Mouse (Mus musculus): ENCODE measurements around the gene Sppl3. TPM values are rescaled to one million over a fixed set of nuclear protein-coding genes. Genes with fewer than 3 reads are reported as not detected.
A peak's percentile ranks its signal among the peaks of the same experiment; 100 is the strongest.

Gene Sppl3
- polyA plus RNA-seq, 1 experiment from 2014 or later: 43.6 TPM

GRCm38 (mm10) chr5:115111156-115111555 is 100.2 kb downstream of the Sppl3 start:
- H3K4me3 ChIP-seq (ENCODE audit: low read depth, low read length): no peak overlapping the region
- no peak overlapping the region for H3K4me2 ChIP-seq (ENCODE audit: low read depth, low read length)
- H3K9me3 ChIP-seq (replicated peaks; ENCODE audit: control insufficient read depth, low read length): no peaks in the 10 kb centered on the region
- H3K4me1 ChIP-seq (ENCODE audit: control insufficient read depth, insufficient read depth, low read length): no peaks in the 10 kb centered on the region
- no peak overlapping the region for H3K9ac ChIP-seq (replicated peaks; ENCODE audit: low read length)
- H3K27ac ChIP-seq (replicated peaks; ENCODE audit: low read depth, low read length): no peak overlapping the region
- whole genome bisulfite sequencing: 93% methylated on average over 8 of the region's 8 CpGs
- ATAC-seq (replicated peaks; ENCODE audit: insufficient number of reproducible peaks, low FRiP score, low TSS enrichment, low read depth): no peak
- DNase-seq (ENCODE audit: low spot score): no peak
- no peaks in the 10 kb centered on the region for H3K27me3 ChIP-seq (ENCODE audit: control insufficient read depth, insufficient read depth, low read length)
- no peaks in the 10 kb centered on the region; the same call in 1 of the 2 replicates for H3K36me3 ChIP-seq (replicated peaks; ENCODE audit: control insufficient read depth, insufficient read depth, low read depth, low read length)

DNA sequence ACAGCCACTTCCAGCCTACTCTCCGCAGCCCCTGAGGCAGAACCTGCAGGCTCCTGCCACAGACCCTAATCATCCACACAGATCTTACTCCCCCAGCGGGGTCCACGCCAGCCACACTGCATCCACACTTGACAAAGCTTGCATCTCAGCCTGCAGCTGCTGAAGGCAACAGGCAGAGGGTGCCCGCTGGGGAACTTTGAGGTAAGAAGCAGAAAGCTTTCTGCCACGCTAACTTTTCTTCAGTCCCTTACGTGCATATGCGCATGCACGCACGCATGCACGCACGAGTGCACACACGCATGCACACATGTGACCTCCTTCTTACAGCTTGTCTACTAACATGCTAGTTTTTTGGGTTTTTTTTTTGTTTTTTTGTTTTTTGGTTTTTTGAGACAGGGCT is 102.3 kb downstream of the Sppl3 start:
- Histone ChIP-seq H3K4me3 (ENCODE audit: low read depth, low read length) (no peak overlapping the region), H3K36me3 (replicated peaks; ENCODE audit: control insufficient read depth, insufficient read depth, low read depth, low read length) (peaks cover 3% of the 10 kb centered on the region), H3K4me2 (ENCODE audit: low read depth, low read length) (no peak overlapping the region), H3K4me1 (ENCODE audit: control insufficient read depth, insufficient read depth, low read length) (no peaks in the 10 kb centered on the region), H3K9ac (replicated peaks; ENCODE audit: low read length) (no peak overlapping the region), H3K9me3 (replicated peaks; ENCODE audit: control insufficient read depth, low read length) (no peaks in the 10 kb centered on the region), H3K27me3 (ENCODE audit: control insufficient read depth, insufficient read depth, low read length) (no peaks in the 10 kb centered on the region), H3K27ac (replicated peaks; ENCODE audit: low read depth, low read length) (no peak overlapping the region)
- no peak for ATAC-seq (replicated peaks; ENCODE audit: insufficient number of reproducible peaks, low FRiP score, low TSS enrichment, low read depth)
- 94% methylated on average over 12 of the region's 12 CpGs for WGBS
- no peak for DNase-seq (ENCODE audit: low spot score)

DNA sequence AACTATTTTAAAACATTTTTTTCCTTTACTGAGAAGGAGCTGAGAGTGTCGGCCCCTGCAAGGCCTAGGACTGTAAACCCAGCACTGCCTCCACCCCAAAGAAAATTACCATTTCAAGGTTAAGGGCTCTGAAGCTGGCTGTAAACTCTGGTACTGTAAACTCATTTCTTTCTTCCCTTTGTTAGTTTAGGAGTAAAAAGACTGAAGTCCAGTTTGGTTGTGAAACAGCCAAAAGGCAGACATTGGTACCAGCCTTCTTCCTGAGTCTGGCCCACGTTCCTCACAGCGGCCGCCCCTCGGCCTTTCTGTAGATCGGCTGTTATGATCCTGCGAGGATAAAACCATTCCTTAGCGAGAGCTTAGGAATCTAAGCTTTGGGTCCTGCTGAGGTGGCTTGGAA is 103.6 kb downstream of the Sppl3 start:
- Histone ChIP-seq H3K4me1 (ENCODE audit: control insufficient read depth, insufficient read depth, low read length) (no peaks in the 10 kb centered on the region), H3K4me2 (ENCODE audit: low read depth, low read length) (no peak overlapping the region), H3K27ac (replicated peaks; ENCODE audit: low read depth, low read length) (no peak overlapping the region), H3K27me3 (ENCODE audit: control insufficient read depth, insufficient read depth, low read length) (no peaks in the 10 kb centered on the region), H3K36me3 (replicated peaks; ENCODE audit: control insufficient read depth, insufficient read depth, low read depth, low read length) (peaks cover 3% of the 10 kb centered on the region), H3K9me3 (replicated peaks; ENCODE audit: control insufficient read depth, low read length) (no peaks in the 10 kb centered on the region), H3K9ac (replicated peaks; ENCODE audit: low read length) (no peak overlapping the region), H3K4me3 (ENCODE audit: low read depth, low read length) (no peak overlapping the region)
- no peak for DNase-seq (ENCODE audit: low spot score)
- no peak for ATAC-seq (replicated peaks; ENCODE audit: insufficient number of reproducible peaks, low FRiP score, low TSS enrichment, low read depth)
- 95% methylated on average over 8 of the region's 8 CpGs for WGBS

DNA sequence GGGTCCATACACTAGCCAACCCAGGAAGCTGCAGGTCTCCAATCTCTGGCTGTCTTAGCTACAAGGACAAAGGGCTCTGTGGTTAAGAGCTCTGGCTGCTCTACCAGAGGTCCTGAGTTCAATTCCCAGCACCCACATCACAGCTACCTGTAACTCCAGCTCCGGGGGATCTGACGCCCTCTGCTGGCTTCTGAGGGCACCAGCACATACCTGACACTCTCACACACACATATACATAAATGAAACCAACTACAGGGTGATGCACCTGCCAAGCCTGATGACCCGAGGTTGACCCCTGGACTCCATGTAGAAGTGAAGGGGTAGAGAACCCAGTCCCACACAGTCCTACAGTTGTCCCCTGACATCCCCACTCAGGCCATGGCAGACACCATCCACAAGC is 105.5 kb downstream of the Sppl3 start:
- no peak overlapping the region for H3K4me3 ChIP-seq (ENCODE audit: low read depth, low read length)
- H3K27me3 ChIP-seq (ENCODE audit: control insufficient read depth, insufficient read depth, low read length): no peaks in the 10 kb centered on the region
- peaks cover 3% of the 10 kb centered on the region for H3K36me3 ChIP-seq (replicated peaks; ENCODE audit: control insufficient read depth, insufficient read depth, low read depth, low read length)
- H3K9ac ChIP-seq (replicated peaks; ENCODE audit: low read length): no peak overlapping the region
- ATAC-seq (replicated peaks; ENCODE audit: insufficient number of reproducible peaks, low FRiP score, low TSS enrichment, low read depth) (no peak; the same call in 1 of the 2 replicates), DNase-seq (ENCODE audit: low spot score) (no peak)
- no peak overlapping the region for H3K4me2 ChIP-seq (ENCODE audit: low read depth, low read length)
- H3K9me3 ChIP-seq (replicated peaks; ENCODE audit: control insufficient read depth, low read length): no peaks in the 10 kb centered on the region
- 88% methylated on average over 3 of the region's 3 CpGs for WGBS
- H3K4me1 ChIP-seq (ENCODE audit: control insufficient read depth, insufficient read depth, low read length): no peaks in the 10 kb centered on the region
- H3K27ac ChIP-seq (replicated peaks; ENCODE audit: low read depth, low read length): no peak overlapping the region

DNA sequence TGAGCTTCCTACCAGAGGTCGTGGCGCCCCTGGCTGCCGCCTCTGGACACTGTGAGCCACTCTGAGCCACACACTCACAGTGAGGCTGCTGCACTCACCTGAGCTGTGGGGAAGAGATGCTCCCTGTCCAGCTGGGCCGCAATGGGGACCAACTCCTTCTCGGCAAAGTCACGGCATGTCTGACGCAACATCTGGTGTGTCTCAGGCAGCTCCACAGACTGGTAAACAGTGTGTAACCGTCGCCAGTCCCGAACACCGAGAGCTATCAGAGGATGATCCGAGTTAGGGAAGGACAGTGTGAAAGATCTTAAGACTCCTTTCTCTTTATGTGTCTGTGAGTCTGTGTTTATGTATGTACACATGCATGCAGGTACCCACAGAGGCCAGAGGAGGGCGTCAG is 106.5 kb downstream of the Sppl3 start:
- no peak for ATAC-seq (replicated peaks; ENCODE audit: insufficient number of reproducible peaks, low FRiP score, low TSS enrichment, low read depth)
- peaks cover 3% of the 10 kb centered on the region for H3K36me3 ChIP-seq (replicated peaks; ENCODE audit: control insufficient read depth, insufficient read depth, low read depth, low read length)

GRCm38 (mm10) chr5:115118961-115119570 is 108.1 kb downstream of the Sppl3 start, which contains the start of gene Acads:
Acads (minus strand) TSS chr5:115119346.
- under 1% methylated on average over 39 of the region's 39 CpGs for WGBS
- H3K4me3 ChIP-seq (ENCODE audit: low read depth, low read length): peak within 1 kb of the TSS; percentile 84
- H3K9me3 ChIP-seq (replicated peaks; ENCODE audit: control insufficient read depth, low read length): no peaks in the 10 kb centered on the region
- ATAC-seq (replicated peaks; ENCODE audit: insufficient number of reproducible peaks, low FRiP score, low TSS enrichment, low read depth): peak; percentile 68
- peak within 1 kb of the TSS; percentile 82 for H3K4me2 ChIP-seq (ENCODE audit: low read depth, low read length)
- peaks cover 3% of the 10 kb centered on the region for H3K36me3 ChIP-seq (replicated peaks; ENCODE audit: control insufficient read depth, insufficient read depth, low read depth, low read length)
- no peaks in the 10 kb centered on the region for H3K4me1 ChIP-seq (ENCODE audit: control insufficient read depth, insufficient read depth, low read length)
- peak within 1 kb of the TSS; percentile 91 for H3K9ac ChIP-seq (replicated peaks; ENCODE audit: low read length)
- no peaks in the 10 kb centered on the region for H3K27me3 ChIP-seq (ENCODE audit: control insufficient read depth, insufficient read depth, low read length)
- peak within 1 kb of the TSS; percentile 38; the same call in 1 of the 2 replicates for H3K27ac ChIP-seq (replicated peaks; ENCODE audit: low read depth, low read length)
- peak; percentile 89 for DNase-seq (ENCODE audit: low spot score)

More for the DNA sequence above, 106.5 kb downstream of the Sppl3 start:
- Histone ChIP-seq H3K4me1 (ENCODE audit: control insufficient read depth, insufficient read depth, low read length) (no peaks in the 10 kb centered on the region), H3K4me2 (ENCODE audit: low read depth, low read length) (no peak overlapping the region), H3K27me3 (ENCODE audit: control insufficient read depth, insufficient read depth, low read length) (no peaks in the 10 kb centered on the region), H3K4me3 (ENCODE audit: low read depth, low read length) (no peak overlapping the region), H3K9ac (replicated peaks; ENCODE audit: low read length) (no peak overlapping the region), H3K27ac (replicated peaks; ENCODE audit: low read depth, low read length) (no peak overlapping the region), H3K9me3 (replicated peaks; ENCODE audit: control insufficient read depth, low read length) (no peaks in the 10 kb centered on the region)
- WGBS: 94% methylated on average over 13 of the region's 13 CpGs
- DNase-seq (ENCODE audit: low spot score): no peak

DNA sequence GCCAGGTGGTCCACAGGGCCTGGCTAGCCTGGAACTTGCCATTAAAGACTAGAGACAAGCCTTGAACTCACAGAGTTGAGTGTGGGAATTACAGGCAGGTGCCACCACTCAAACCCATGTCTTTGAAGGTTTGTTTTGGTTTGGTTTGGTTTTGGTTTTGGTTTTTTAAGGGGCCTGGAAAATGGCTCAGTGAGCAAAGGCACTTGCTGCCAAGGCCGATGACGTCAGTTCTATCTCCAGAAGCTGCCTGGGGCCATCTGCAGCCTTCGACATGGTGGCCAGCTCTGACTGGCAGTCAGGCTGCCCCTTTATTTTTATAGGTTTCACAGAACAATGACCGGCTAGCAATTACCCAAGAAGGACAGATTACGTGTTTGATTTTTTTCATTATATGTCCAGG is 110.0 kb downstream of the Sppl3 start:
- Histone ChIP-seq H3K9ac (replicated peaks; ENCODE audit: low read length) (no peak overlapping the region), H3K27me3 (ENCODE audit: control insufficient read depth, insufficient read depth, low read length) (no peaks in the 10 kb centered on the region), H3K4me3 (ENCODE audit: low read depth, low read length) (no peak overlapping the region), H3K9me3 (replicated peaks; ENCODE audit: control insufficient read depth, low read length) (no peaks in the 10 kb centered on the region), H3K27ac (replicated peaks; ENCODE audit: low read depth, low read length) (no peak overlapping the region), H3K4me2 (ENCODE audit: low read depth, low read length) (no peak overlapping the region), H3K36me3 (replicated peaks; ENCODE audit: control insufficient read depth, insufficient read depth, low read depth, low read length) (peaks cover 3% of the 10 kb centered on the region), H3K4me1 (ENCODE audit: control insufficient read depth, insufficient read depth, low read length) (no peaks in the 10 kb centered on the region)
- 72% methylated on average over 5 of the region's 5 CpGs for WGBS
- no peak for DNase-seq (ENCODE audit: low spot score)
- ATAC-seq (replicated peaks; ENCODE audit: insufficient number of reproducible peaks, low FRiP score, low TSS enrichment, low read depth): no peak

- Histone ChIP-seq H3K4me2 (ENCODE audit: low read depth, low read length) (no peak overlapping the region), H3K36me3 (replicated peaks; ENCODE audit: control insufficient read depth, insufficient read depth, low read depth, low read length) (peaks cover 4% of the 10 kb centered on the region), H3K4me3 (ENCODE audit: low read depth, low read length) (no peak overlapping the region), H3K9ac (replicated peaks; ENCODE audit: low read length) (no peak overlapping the region), H3K27me3 (ENCODE audit: control insufficient read depth, insufficient read depth, low read length) (no peaks in the 10 kb centered on the region), H3K4me1 (ENCODE audit: control insufficient read depth, insufficient read depth, low read length) (no peaks in the 10 kb centered on the region), H3K27ac (replicated peaks; ENCODE audit: low read depth, low read length) (no peak overlapping the region), H3K9me3 (replicated peaks; ENCODE audit: control insufficient read depth, low read length) (no peaks in the 10 kb centered on the region)
- DNase-seq (ENCODE audit: low spot score): no peak
- no peak for ATAC-seq (replicated peaks; ENCODE audit: insufficient number of reproducible peaks, low FRiP score, low TSS enrichment, low read depth)
- 94% methylated on average over 6 of the region's 6 CpGs for WGBS
Observed at GRCm38 (mm10) chr5:115124690-115125089, 113.8 kb downstream of the Sppl3 start.

Measured in embryonic facial prominence, embryonic 11.5 days (tissue).